Mouse (Mus musculus) erythroblast, embryonic 14.5 days (primary cell): ENCODE results near the gene Stard7. TPM values are rescaled to one million over a fixed set of nuclear protein-coding genes. Genes with fewer than 3 reads are reported as not detected.

Experiments used
- H3K27me3 ChIP-seq: 2 replicates; pipeline ENCODE4 v1.6.1; 2012; ENCODE audit warnings: inconsistent platforms; ENCODE audit not compliant: control insufficient read depth
- H3K36me3 ChIP-seq: 2 replicates; pipeline ENCODE4 v1.6.1; 2012; ENCODE audit warnings: mild to moderate bottlenecking, inconsistent platforms; ENCODE audit not compliant: control insufficient read depth
- H3K4me1 ChIP-seq: 2 replicates; pipeline ENCODE4 v1.6.1; 2012; ENCODE audit warnings: inconsistent platforms; ENCODE audit not compliant: control insufficient read depth
- H3K4me3 ChIP-seq: replicated peaks from 2 replicates; pipeline ENCODE3; 2012; ENCODE audit warnings: moderate library complexity, mild to moderate bottlenecking, inconsistent platforms
- H3K9me3 ChIP-seq: 2 replicates; pipeline ENCODE4 v1.6.1; 2012; ENCODE audit warnings: low read length, inconsistent platforms, mixed read lengths; ENCODE audit not compliant: control insufficient read depth
- GATA1 ChIP-seq: IDR thresholded peaks from 2 replicates; pipeline ENCODE4 v1.6.1; 2012; ENCODE audit warnings: low read length, inconsistent platforms, mixed read lengths
- TAL1 ChIP-seq: IDR thresholded peaks from 3 replicates; pipeline ENCODE4 v1.6.1; 2012; ENCODE audit warnings: low read length, inconsistent platforms, mixed read lengths
- polyA plus RNA-seq: library from polyadenylated mRNA; stranded (reverse); fragments of >175 nt; gene quantifications from 2 replicates; pipeline ENCODE4 v1.2.3, GENCODE M21; 2012

Gene Stard7
- polyA plus RNA-seq, 1 experiment, result 1.5 TPM

DNA sequence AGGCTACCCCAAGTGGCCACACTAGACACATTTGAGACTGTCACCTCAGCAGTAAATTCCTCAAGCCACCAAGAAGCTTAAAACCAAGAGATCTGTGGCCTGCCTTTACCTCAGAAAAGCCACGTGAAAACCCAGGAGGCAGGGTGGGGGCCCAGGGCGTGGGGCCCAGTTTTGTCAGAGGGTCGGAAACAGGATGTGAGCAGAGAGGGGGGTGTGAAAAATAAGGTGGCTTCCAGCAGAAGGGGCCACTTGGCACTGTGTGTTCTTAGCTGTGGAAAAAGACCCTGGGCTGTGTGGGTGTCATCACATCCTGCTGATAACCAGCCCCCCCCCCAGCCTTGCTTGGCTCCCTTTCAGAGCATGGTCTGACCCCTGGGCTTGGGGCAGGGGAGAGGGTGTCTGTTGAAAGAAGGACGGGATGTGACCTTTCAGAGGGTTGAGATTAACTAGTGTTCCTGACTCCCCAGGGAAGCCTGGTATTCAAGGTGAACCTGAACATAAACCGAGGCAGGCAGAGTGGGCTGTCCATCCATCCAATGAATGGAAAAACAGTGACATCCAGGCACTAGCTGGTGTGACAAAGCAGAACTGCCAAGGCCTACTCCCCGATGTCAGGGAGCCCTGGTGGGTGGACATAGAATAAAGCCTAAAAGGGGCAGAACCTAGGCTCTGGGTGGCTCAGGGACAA is 44.6 kb downstream of the Stard7 start:
- Histone ChIP-seq H3K9me3 (no peaks in the 10 kb centered on the region), H3K36me3 (no peaks in the 10 kb centered on the region), H3K4me1 (no peaks in the 10 kb centered on the region), H3K27me3 (no peaks in the 10 kb centered on the region; the same call in 1 of the 2 replicates), H3K4me3 (no peak overlapping the region)
- TF ChIP-seq GATA1 (no peak), TAL1 (no peak)

DNA sequence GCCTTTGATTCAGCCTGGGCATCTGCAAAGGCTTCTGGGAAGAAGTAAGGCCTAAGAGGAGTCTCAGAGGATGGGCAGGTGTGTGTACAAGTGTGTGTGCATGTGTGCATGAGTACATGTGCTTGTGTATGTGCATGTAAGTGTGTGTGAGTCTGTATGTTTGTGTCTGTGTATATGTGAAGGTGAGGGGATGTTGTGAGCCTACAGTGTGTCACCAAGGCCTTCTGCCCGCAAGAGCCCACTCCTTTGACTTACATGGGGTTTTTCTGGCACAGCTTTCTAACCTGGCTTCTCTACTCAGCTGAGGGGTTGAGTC is 45.1 kb downstream of the Stard7 start:
- H3K4me1 ChIP-seq, result no peaks in the 10 kb centered on the region
- H3K27me3 ChIP-seq, result no peaks in the 10 kb centered on the region; the same call in 1 of the 2 replicates
- H3K4me3 ChIP-seq, result no peak overlapping the region
- H3K9me3 ChIP-seq, result no peaks in the 10 kb centered on the region
- H3K36me3 ChIP-seq, result no peaks in the 10 kb centered on the region
- TF ChIP-seq GATA1, result no peak
- TF ChIP-seq TAL1, result no peak

DNA sequence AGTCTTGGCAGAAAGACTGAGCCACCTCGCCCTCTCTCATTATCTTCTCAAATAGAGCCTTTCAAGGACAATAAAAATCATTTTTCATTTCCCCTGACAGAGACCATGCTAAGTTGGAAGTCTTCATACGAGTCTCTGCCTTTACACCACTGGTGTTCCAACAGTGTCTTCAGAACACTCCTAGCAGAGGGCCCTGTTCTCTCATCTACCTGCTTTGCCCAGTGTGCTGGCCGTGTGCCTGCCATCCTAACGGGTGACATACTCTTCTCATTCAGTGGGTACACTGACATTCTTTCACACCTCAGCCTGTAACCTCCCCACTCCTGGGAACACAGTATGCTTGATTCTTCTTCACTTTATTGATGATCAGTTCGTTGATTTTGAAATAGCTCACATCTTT is 46.4 kb downstream of the Stard7 start:
- TF ChIP-seq GATA1 (no peak), TAL1 (no peak)
- Histone ChIP-seq H3K4me1 (no peaks in the 10 kb centered on the region), H3K27me3 (no peaks in the 10 kb centered on the region; the same call in 1 of the 2 replicates), H3K4me3 (no peak overlapping the region), H3K36me3 (no peaks in the 10 kb centered on the region), H3K9me3 (no peaks in the 10 kb centered on the region)

DNA sequence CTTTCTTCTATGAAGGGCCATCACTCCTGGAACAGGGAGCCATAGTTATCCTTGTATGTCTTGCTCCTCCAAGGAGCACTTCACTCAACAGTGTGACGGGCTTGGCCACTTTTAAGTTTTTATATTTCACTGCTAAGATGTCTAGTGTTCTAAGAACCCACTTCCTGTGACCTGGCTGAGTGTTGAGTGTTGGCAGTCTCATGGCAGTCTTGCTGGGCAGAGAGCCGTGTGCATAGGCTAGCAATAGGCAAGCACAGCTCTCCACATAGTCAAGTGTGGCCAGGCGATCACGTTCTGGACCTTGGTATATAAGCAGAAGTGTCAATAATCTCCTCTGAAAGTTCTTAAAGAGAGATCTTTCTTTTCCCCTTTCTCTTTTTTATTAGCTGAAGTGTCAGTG is 48.1 kb downstream of the Stard7 start:
- Histone ChIP-seq H3K4me3 (no peak overlapping the region), H3K9me3 (no peaks in the 10 kb centered on the region), H3K36me3 (no peaks in the 10 kb centered on the region), H3K4me1 (no peaks in the 10 kb centered on the region), H3K27me3 (no peaks in the 10 kb centered on the region; the same call in 1 of the 2 replicates)
- TF ChIP-seq TAL1 (no peak), GATA1 (no peak)

DNA sequence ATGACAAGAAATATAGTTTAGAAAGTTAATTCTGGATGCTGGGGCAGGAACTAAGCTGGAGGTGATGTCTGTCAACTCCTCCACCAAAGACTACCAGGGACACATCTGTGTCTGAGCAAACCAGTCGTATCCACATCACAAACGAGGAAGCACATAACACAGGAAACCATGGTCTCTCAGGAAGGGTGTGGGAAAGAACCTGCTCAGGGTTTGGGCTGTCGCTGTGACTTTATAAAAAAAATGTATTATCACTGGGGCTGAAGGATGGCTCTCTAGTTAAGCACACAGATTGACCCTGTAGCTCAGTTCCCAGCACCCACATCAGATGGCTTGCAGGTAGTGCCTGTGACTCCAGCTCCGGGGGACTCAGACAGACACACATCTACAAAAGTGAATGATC is 49.1 kb downstream of the Stard7 start:
- no peaks in the 10 kb centered on the region; the same call in 1 of the 2 replicates for H3K27me3 ChIP-seq
- H3K4me1 ChIP-seq, result no peaks in the 10 kb centered on the region
- H3K4me3 ChIP-seq, result no peak overlapping the region
- H3K9me3 ChIP-seq, result no peaks in the 10 kb centered on the region
- H3K36me3 ChIP-seq, result no peaks in the 10 kb centered on the region
- TF ChIP-seq GATA1, result no peak
- TF ChIP-seq TAL1, result no peak

DNA sequence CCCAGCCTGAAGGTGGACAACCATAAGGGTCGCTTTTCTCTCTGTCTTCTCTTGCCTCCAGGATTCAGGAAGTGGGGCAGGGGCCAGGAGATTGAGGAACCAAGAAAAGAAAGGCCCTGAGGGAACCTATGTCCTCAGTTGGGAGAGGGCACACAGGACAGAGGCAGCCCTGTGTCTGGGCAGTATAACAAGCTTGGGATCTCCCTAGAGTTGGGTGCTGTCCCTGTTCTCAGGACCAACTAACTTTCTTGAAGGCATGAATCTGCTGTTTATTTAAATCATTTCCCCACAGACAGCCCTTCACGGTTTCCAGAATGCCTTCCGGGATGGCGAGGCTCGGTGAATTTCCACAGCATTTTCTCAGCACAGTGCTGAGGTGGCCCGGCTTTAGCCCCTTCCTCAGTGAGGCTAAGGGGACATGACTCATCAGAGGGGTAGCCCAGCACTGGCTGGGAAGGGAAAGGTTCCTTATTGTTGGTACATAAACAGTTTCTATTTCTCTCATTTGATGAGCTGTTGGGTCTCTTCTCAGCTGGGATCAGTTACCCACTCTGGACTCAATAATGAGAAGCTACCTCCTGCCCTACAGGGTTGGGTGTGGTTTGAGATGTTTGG is 52.8 kb downstream of the Stard7 start:
- no peaks in the 10 kb centered on the region for H3K4me1 ChIP-seq
- no peak overlapping the region for H3K4me3 ChIP-seq
- no peaks in the 10 kb centered on the region; the same call in 1 of the 2 replicates for H3K27me3 ChIP-seq
- H3K36me3 ChIP-seq, result no peaks in the 10 kb centered on the region
- H3K9me3 ChIP-seq, result no peaks in the 10 kb centered on the region
- TF ChIP-seq TAL1, result no peak
- TF ChIP-seq GATA1, result no peak

DNA sequence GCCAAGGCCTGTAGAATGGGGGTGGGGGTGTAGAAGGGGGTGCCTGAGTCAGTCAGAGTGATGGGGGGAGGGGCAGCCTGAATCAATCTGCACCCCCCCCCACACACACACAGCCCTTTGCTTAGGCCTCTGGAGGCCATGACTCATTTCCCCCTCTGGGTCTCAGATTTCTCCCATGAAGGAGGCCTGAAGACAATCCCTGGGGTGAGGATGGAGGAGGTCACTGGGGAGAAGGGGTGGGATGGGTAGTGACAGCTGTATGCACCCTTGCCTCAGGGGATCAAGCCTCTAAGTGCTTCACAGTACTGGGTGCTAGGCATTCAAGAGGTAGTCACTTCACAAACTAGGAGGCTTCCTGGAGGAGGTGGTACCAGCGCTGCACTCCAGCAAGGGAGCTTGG is 53.6 kb downstream of the Stard7 start:
- Histone ChIP-seq H3K4me1 (peaks cover 6% of the 10 kb centered on the region), H3K9me3 (no peaks in the 10 kb centered on the region), H3K4me3 (no peak overlapping the region), H3K27me3 (peaks cover 3% of the 10 kb centered on the region), H3K36me3 (no peaks in the 10 kb centered on the region)
- TF ChIP-seq TAL1, result no peak
- no peak for TF ChIP-seq GATA1

DNA sequence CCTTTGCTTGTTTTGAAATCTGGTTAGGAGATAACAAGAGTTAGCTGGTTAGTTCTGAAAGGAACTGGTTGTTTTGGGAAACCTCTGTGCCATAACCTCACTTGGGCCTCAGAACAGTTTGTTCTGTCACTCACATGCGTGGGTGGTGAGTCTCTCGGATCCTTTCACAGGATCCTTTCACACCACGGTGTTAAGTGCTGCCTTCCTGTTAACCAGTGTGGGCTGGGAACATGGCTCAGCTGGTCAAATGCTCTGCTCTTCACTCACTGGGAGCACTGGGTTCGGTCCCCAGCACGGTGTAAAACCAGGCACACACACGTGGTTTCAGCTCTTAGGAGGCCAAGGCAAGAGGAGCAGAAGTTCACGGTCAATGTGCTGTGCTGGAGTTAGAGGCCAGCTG is 54.4 kb downstream of the Stard7 start:
- TF ChIP-seq TAL1 (no peak), GATA1 (no peak)
- Histone ChIP-seq H3K36me3 (no peaks in the 10 kb centered on the region), H3K9me3 (no peaks in the 10 kb centered on the region), H3K27me3 (peaks cover 3% of the 10 kb centered on the region; the same call in 1 of the 2 replicates), H3K4me1 (peaks cover 6% of the 10 kb centered on the region), H3K4me3 (no peak overlapping the region)

DNA sequence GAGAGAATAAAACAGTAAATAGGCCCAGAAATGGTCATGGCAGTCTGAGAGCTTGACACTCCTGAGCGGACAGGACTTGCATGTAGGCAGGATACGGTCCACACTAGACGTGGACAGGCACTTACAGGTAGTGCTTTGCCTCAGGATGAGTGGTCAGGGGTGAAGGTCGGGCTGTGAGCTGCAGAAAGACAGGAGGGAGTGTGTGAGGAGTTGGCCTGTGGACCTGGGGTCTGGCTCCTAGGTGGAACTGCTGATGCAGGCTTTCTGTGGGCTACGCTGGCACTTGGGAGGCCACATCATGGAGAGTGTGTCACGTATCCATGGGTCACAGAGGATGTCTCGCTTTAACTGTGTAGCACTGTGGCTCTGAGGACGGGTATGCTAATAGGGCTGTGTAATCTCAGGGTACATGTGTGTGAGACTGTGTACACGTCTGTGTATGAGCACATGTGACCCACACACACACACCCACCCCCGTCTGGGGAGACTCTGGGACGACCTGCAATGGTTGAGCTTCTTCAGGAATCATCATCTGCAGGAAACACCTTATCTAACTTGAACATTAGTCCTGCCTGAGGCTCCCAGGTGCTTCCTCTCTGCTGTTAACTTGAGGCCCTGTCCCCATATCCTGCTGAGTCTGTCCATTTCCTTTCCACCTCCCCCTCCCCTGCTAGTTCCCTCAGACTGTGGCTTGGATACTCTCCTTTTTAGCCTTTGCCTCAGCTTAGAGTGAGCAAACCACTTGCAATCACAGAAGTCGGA is 58.3 kb downstream of the Stard7 start:
- Histone ChIP-seq H3K9me3 (no peaks in the 10 kb centered on the region), H3K27me3 (peaks cover 3% of the 10 kb centered on the region), H3K4me1 (peaks cover 7% of the 10 kb centered on the region), H3K4me3 (no peak overlapping the region), H3K36me3 (no peaks in the 10 kb centered on the region)
- TF ChIP-seq GATA1 (no peak), TAL1 (no peak)
